Mouse (Mus musculus) forebrain, embryonic 12.5 days (tissue): Measurements from ENCODE around the gene Creb3l1. TPM values are rescaled to one million over a fixed set of nuclear protein-coding genes. Genes with fewer than 3 reads are reported as not detected.

ENCODE experiments used
- ATAC-seq: fragments of 200-750 bp; cut with Nextera tagmentation; 2 replicates; pipeline ENCODE4 v1.8.0; 2017; ENCODE audit warnings: moderate TSS enrichment; ENCODE audit not compliant: low FRiP score
- H3K27ac ChIP-seq: fragments of 300-500 bp; sonication (generic); 2 replicates; pipeline ENCODE4 v1.5.1; 2016; ENCODE audit warnings: mild to moderate bottlenecking
- H3K27me3 ChIP-seq: fragments of 300-500 bp; sonication (generic); 2 replicates; pipeline ENCODE4 v1.6.1; 2016; ENCODE audit warnings: mild to moderate bottlenecking
- H3K36me3 ChIP-seq: fragments of 300-500 bp; sonication (generic); replicated peaks from 2 replicates; pipeline ENCODE4 v1.6.1; 2016; ENCODE audit warnings: mild to moderate bottlenecking
- H3K4me1 ChIP-seq: fragments of 300-500 bp; sonication (generic); 2 replicates; pipeline ENCODE4 v1.6.1; 2016
- H3K4me2 ChIP-seq: fragments of 300-500 bp; sonication (generic); 2 replicates; pipeline ENCODE4 v1.6.1; 2016; ENCODE audit warnings: mild to moderate bottlenecking, moderate library complexity
- H3K4me3 ChIP-seq: fragments of 300-500 bp; sonication (generic); replicated peaks from 2 replicates; pipeline ENCODE4 v1.5.1; 2016; ENCODE audit warnings: mild to moderate bottlenecking
- H3K9ac ChIP-seq: fragments of 300-500 bp; sonication (generic); 2 replicates; pipeline ENCODE4 v1.6.1; 2016; ENCODE audit warnings: mild to moderate bottlenecking
- H3K9me3 ChIP-seq: fragments of 300-500 bp; sonication (generic); 2 replicates; pipeline ENCODE4 v1.6.1; 2016
- WGBS: fragments of 180-500 bp; shearing (Covaris S2); methylation state at CpG from one replicate; pipeline ENCODE4 v1.1.7; 2016; 5-methylcytosine and 5-hydroxymethylcytosine counted together
- polyA plus RNA-seq: library from polyadenylated mRNA; unstranded; fragments of >200 nt; fragmentation: Nextera tagmentation; extraction: Ambion mirVana; gene quantifications from 2 replicates; pipeline ENCODE4 v1.2.1, GENCODE M21; 2016

Creb3l1 gene
- polyA plus RNA-seq, 1 experiment from 2014 or later: 1.4 TPM

DNA sequence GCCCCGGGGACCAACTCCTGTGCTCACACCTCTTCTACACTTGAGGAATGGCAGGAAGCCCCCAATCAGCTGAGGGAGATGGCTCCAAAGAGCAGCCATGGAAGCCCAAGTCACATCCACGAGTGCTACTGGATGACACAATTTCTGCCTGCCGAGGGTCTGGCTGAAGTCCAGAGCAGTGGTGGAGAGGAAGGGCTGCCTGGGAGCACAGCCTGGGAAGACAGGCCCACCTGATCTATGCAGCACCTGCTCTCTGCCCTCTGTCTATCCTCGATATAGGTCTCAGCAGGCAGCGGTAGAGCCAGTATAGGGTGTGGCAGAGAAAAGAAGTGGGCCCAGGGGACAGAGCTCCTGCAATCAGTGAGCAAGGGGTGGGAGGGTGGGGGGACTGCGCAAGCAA, 77.5 kb downstream of the Creb3l1 start:
- Histone ChIP-seq H3K36me3 (no peaks in the 10 kb centered on the region), H3K9me3 (no peaks in the 10 kb centered on the region), H3K9ac (no peak overlapping the region), H3K4me3 (no peak overlapping the region), H3K27me3 (no peaks in the 10 kb centered on the region), H3K4me2 (no peak overlapping the region), H3K27ac (peak overlapping the region; percentile 54; the same call in 1 of the 2 replicates), H3K4me1 (peaks cover 49% of the 10 kb centered on the region)
- no peak for ATAC-seq
- 78% methylated on average over 6 of the region's 6 CpGs for WGBS

DNA sequence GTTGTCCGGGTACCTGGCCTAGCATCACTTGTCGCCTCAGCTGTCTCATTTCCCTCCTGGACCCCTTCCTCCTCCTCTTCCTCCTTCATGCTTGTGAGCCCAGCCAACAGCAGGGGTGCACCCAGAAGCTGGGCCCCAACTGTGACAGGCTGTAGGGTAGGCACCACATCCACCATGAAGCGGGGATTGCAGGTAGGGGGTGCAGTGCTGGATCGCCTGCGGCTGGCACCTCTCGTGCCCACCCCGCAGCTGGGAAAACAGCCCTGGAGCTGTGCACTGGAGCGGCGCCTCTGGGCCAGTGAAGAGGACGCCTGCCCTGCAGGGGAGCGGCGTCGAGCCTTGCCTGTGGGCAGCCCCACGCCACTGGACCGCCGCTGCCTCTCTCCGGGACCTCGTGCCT, 78.8 kb downstream of the Creb3l1 start, which contains the start of gene Gm9821:
Gm9821 (plus strand) TSS at position 221 of the 400 bp plus-strand sequence.
- WGBS: 84% methylated on average over 18 of the region's 18 CpGs
- H3K27me3 ChIP-seq: no peaks in the 10 kb centered on the region
- no peaks in the 10 kb centered on the region for H3K9me3 ChIP-seq
- no peak within 1 kb of the TSS for H3K27ac ChIP-seq
- peaks cover 44% of the 10 kb centered on the region for H3K4me1 ChIP-seq
- H3K4me3 ChIP-seq: no peak within 1 kb of the TSS
- no peak for ATAC-seq
- H3K36me3 ChIP-seq: no peaks in the 10 kb centered on the region
- no peak within 1 kb of the TSS for H3K4me2 ChIP-seq
- H3K9ac ChIP-seq: no peak within 1 kb of the TSS

DNA sequence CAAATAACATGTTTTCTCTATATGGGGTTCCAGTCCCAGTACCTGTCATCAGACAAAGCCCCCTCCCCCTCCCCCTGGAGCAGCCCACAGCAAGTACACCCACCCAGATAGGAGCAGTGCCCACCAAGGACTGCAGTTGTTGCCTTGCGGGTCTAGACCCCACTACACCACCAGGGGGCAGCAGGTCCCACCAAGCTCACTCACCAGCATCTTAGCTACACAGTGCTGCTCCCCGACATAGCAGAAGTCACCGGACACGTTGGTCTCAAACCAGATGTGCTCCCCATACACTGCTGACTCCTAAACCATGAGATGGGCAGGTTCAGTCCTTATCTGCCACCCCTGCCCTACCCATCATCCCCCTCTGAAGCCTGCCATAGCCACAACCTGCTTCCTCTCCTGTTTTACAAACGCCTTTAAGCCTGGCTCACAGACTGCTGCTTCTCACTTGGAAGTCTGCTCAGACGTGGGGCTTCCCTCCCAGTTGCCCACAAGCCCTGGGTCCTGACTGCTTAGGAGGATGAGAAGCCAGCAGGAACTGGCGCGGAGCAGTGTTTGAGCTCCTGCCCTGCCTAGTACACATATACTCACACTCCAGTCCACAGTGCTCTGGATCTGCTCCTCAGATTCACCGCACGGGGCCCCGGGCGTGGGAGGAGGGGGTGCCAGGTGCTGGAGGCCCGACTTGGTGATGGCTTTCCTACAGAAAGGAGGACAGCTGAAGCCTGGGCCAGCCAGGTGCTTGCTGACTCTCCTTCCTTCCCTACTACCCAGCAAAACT, 79.9 kb downstream of the Creb3l1 start:
- peak; percentile 74 for ATAC-seq
- 45% methylated on average over 13 of the region's 13 CpGs for WGBS
- Histone ChIP-seq H3K27ac (no peak overlapping the region), H3K4me3 (no peak overlapping the region), H3K4me1 (peaks cover 33% of the 10 kb centered on the region), H3K4me2 (no peak overlapping the region), H3K27me3 (no peaks in the 10 kb centered on the region), H3K36me3 (peaks cover 7% of the 10 kb centered on the region; the same call in 1 of the 2 replicates), H3K9ac (no peak overlapping the region), H3K9me3 (no peaks in the 10 kb centered on the region)

DNA sequence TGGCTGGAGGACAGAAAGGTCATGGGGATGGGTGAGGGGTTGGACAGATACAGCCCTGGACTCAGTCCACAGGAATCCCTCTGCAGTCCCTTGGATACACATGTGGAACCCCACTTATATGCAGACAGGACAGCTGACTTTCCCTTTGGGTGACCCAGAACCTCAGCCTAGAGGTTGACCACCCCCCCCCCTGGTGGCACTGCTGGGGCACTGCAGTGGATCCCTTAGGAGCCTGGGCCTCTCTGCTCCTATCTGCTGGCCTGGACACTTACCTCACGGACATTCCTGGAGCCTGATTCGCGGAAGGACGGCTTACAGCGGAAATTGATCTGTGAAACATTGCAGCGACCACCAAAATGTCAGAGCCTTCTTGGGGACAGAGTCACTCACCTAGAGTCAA, 81.9 kb downstream of the Creb3l1 start:
- Histone ChIP-seq H3K4me2 (no peak overlapping the region), H3K36me3 (peaks cover 27% of the 10 kb centered on the region), H3K27ac (no peak overlapping the region), H3K9me3 (no peaks in the 10 kb centered on the region), H3K4me3 (no peak overlapping the region), H3K9ac (no peak overlapping the region), H3K4me1 (peaks cover 14% of the 10 kb centered on the region), H3K27me3 (no peaks in the 10 kb centered on the region)
- WGBS: 74% methylated on average over 6 of the region's 6 CpGs
- ATAC-seq: no peak

DNA sequence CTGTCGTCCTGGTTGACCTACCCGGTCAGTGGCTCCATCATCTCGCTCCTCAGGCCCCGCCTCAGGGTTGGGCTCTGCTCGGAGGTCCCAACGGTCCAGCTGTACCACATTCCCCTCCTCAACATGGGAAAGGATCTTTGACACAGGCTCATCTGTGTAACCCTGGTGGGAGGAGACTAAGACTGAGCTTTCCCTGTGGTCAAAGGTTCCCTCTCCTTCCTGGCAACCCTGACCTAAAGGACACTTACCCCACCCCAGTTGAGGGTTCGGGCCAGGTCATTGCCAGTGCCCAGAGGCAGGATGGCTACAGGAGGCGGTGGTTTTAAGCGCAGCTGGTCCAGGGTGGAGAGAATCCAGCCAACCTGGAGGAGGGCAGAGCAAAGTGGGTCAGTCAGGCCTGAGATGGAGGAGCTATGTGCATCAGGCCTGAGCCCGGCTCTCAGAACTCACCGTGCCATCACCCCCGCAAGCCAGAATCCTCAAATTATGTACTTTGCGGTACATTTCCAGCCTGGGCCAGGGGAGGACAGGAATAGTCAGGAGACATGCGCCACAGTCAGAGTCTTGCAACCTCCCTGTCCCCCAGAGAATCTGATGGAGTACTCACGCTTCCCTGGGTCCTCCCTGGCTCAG, 84.9 kb downstream of the Creb3l1 start:
- Histone ChIP-seq H3K27me3 (no peaks in the 10 kb centered on the region), H3K4me1 (peaks cover 7% of the 10 kb centered on the region; the same call in 1 of the 2 replicates), H3K9ac (no peak overlapping the region), H3K9me3 (no peaks in the 10 kb centered on the region), H3K27ac (no peak overlapping the region), H3K4me2 (no peak overlapping the region), H3K4me3 (no peak overlapping the region), H3K36me3 (peaks cover 53% of the 10 kb centered on the region)
- no peak for ATAC-seq
- WGBS: 86% methylated on average over 15 of the region's 15 CpGs

DNA sequence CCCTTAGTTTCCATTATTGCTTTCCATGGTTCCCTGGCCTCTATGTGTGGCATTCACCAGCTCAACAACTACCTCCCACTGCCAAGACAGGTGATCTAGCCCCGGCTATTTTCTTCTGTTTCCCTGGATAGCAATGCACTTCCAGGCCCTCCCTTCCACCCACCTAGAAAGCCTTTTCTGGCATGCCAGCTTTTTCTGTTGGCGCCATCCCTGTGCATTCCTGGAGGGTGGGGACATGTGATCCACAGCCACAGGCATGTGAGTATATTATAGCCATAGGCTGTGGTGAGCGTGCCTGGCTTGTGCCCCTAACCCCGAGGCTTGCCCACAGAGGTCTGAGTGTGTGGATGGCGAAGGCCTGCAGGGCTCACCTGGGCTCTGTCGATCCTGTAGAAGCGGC, 88.1 kb downstream of the Creb3l1 start:
- no peak overlapping the region for H3K27ac ChIP-seq
- WGBS: 93% methylated on average over 7 of the region's 7 CpGs

DNA sequence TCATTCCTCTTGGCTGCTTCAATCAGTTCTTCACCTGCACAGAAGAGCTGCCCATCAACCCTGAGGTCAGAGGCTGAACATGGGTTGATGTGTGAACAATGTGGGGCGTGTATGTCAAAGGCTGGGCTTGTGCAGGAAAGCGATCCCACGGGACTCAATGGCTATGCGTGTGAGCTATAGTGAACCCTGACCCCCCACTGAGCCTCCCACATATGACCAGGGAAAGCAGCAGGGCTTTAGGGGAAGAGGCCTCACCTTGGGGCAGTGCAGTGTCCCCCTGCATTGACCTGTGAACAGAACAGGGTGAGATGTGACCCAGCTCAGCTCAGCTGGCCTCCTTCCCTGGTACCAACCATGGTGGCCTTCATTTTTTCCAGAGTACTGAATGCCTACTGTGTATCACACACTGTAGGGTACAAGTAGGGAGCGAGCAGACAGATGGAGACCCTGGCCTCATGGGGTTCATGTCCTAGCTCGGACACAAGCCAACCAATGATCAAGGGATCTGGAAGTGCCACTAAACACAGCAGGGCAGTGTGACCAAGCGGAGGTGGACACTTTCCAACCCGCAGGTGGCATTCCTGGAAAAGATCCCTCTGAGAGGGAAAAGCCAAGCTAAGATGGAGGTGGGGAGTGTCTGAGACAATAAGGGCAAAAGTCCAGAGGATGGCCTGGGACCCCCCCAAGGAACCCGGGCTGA, 89.3 kb downstream of the Creb3l1 start:
- Histone ChIP-seq H3K27ac (no peak overlapping the region), H3K4me3 (no peak overlapping the region), H3K9me3 (no peaks in the 10 kb centered on the region), H3K9ac (no peak overlapping the region), H3K27me3 (no peaks in the 10 kb centered on the region), H3K4me1 (peaks cover 40% of the 10 kb centered on the region), H3K4me2 (no peak overlapping the region), H3K36me3 (peaks cover 58% of the 10 kb centered on the region)
- 89% methylated on average over 9 of the region's 9 CpGs for WGBS
- ATAC-seq: no peak

More for the DNA sequence above, 88.1 kb downstream of the Creb3l1 start:
- Histone ChIP-seq H3K27me3 (no peaks in the 10 kb centered on the region), H3K9ac (no peak overlapping the region), H3K4me1 (peaks cover 30% of the 10 kb centered on the region), H3K4me2 (no peak overlapping the region), H3K4me3 (no peak overlapping the region), H3K36me3 (peaks cover 59% of the 10 kb centered on the region), H3K9me3 (no peaks in the 10 kb centered on the region)
- no peak for ATAC-seq

DNA sequence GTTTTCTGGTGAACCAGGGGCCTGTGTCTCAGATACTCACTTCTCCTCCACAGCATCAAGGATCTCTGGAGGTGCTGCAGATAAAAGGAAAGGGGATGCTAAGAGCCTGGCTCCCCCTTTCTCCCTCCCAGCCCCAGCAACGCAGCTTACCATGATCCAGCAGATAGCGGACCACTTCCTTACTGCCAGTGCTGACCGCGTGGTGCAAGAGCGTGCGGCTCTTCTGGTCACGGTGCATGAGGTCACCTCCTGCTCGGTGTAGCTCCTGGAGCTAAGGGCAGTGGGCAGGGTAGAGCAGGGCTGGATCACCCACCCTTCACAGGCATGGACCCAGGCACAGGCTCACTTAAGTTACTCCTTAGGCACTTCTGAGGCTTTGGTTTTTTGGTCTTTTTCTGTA, 90.3 kb downstream of the Creb3l1 start:
- 69% methylated on average over 8 of the region's 8 CpGs for WGBS
- Histone ChIP-seq H3K9me3 (no peaks in the 10 kb centered on the region), H3K4me2 (no peak overlapping the region), H3K36me3 (peaks cover 51% of the 10 kb centered on the region), H3K9ac (no peak overlapping the region), H3K4me1 (peaks cover 49% of the 10 kb centered on the region), H3K27ac (0 out of 2 replicates have a peak overlapping the region, but pooled peaks have one; percentile 94), H3K4me3 (no peak overlapping the region), H3K27me3 (0 out of 2 replicates have a peak, but pooled peaks cover under 1% of the 10 kb centered on the region)
- ATAC-seq: no peak

DNA sequence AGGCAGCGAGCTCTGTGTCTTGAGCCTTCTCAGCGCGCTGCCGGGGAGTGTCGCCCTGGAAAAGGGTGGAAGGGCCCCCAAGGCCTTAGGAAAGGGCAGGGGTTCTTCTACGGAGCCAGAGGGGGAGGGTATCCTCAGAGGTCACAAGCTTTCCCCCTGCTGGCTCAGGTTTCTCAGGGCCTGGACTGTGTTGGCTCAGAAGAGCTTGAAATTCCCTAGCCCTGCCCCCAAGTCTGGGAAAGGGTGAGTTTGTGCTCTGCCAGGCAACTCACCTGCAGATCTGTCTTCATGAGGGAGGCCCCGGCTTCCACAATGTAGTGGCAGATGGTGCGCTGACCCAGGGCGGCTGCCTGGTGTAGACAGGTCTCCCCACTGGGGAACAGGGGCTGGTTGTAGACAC, 90.8 kb downstream of the Creb3l1 start:
- no peak overlapping the region for H3K4me2 ChIP-seq
- no peak overlapping the region for H3K4me3 ChIP-seq
- 0 out of 2 replicates have a peak, but pooled peaks cover 4% of the 10 kb centered on the region for H3K27me3 ChIP-seq
- H3K36me3 ChIP-seq: peaks cover 51% of the 10 kb centered on the region
- WGBS: 30% methylated on average over 9 of the region's 9 CpGs
- ATAC-seq: no peak
- peak overlapping the region; percentile 36; the same call in 1 of the 2 replicates for H3K9ac ChIP-seq
- H3K4me1 ChIP-seq: peaks cover 50% of the 10 kb centered on the region
- H3K27ac ChIP-seq: peak overlapping the region; percentile 94
- H3K9me3 ChIP-seq: no peaks in the 10 kb centered on the region

DNA sequence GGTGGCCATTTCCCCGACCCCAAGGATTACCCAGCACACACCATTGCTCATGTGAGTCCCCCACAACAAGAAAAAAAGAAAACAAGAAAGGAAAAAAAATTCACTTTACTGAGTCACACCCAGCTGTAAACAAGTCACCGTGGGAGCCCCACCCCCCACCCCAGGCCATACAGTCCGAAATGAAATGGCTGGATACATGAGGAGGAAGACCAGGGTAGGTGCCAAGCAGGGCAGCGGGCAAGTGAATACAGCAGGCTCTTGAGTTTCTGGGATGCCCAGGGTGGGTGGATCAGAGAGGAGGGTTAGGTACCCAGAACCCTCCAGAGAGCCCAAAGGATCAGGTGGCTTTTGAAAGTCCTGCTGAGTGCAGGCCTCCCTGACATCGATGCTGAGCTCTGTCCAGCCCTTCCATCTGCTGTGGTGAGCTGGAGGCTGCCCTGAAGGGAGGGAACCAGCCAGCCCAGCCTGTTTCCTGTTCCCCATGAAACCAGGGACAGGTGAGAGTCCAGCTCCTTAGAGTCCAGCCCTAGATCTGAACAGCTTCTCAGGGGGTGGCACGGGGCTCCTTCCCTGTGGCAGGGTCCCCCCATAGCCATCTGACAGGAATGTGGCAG, 91.5 kb downstream of the Creb3l1 start:
- ATAC-seq: no peak
- H3K27ac ChIP-seq: peak overlapping the region; percentile 94
- 0 out of 2 replicates have a peak overlapping the region, but pooled peaks have one; percentile 95 for H3K9ac ChIP-seq
- H3K4me3 ChIP-seq: peak overlapping the region; percentile 77; the same call in 1 of the 2 replicates
- H3K9me3 ChIP-seq: no peaks in the 10 kb centered on the region
- 0 out of 2 replicates have a peak, but pooled peaks cover 7% of the 10 kb centered on the region for H3K27me3 ChIP-seq
- peak overlapping the region; percentile 82 for H3K4me2 ChIP-seq
- WGBS: 9% methylated on average over 6 of the region's 6 CpGs
- peaks cover 46% of the 10 kb centered on the region for H3K36me3 ChIP-seq
- peaks cover 56% of the 10 kb centered on the region for H3K4me1 ChIP-seq
